Mouse (Mus musculus) heart, adult 11 months (tissue): ENCODE measurements around the gene 4930516K23Rik.

Experiments
- DNase-seq: peaks from one replicate; pipeline ENCODE4 v3.0.0; 2022

4930516K23Rik gene

GRCm38 (mm10) chr7:104061345-104061744 lies at the start of gene 4930516K23Rik:
4930516K23Rik (minus strand) TSS chr7:104061445.
- no peak for DNase-seq

- DNase-seq: no peak
Measured at GRCm38 (mm10) chr7:104104757-104104972, 43.4 kb upstream of the 4930516K23Rik start, which contains the start of gene Olfr646. Olfr646 (plus strand) TSS chr7:104104873.

- no peak for DNase-seq
Measured at GRCm38 (mm10) chr7:104103913-104104756, 42.9 kb upstream of the 4930516K23Rik start.

GRCm38 (mm10) chr7:104085365-104085764 lies 24.1 kb upstream of the 4930516K23Rik start, which contains the start of gene Olfr645:
Olfr645 (minus strand) TSS chr7:104085465.
- no peak for DNase-seq

- DNase-seq: no peak
Measured at GRCm38 (mm10) chr7:104071769-104072168, 10.5 kb upstream of the 4930516K23Rik start, which contains the start of gene Olfr644. Olfr644 (minus strand) TSS chr7:104071869.

- DNase-seq: no peak
Measured at GRCm38 (mm10) chr7:104059215-104059614, 2.0 kb downstream of the 4930516K23Rik start.

- no peak for DNase-seq
Measured at GRCm38 (mm10) chr7:104052566-104052965, 8.7 kb downstream of the 4930516K23Rik start, which contains the start of gene Olfr642. Olfr642 (minus strand) TSS chr7:104052666.

- DNase-seq: no peak
Measured at GRCm38 (mm10) chr7:104050745-104051144, 10.5 kb downstream of the 4930516K23Rik start.

- no peak for DNase-seq
Measured at GRCm38 (mm10) chr7:104035145-104035544, 26.1 kb downstream of the 4930516K23Rik start, which contains the start of gene Olfr641. Olfr641 (plus strand) TSS chr7:104035445.

GRCm38 (mm10) chr7:104026978-104027377 lies 34.3 kb downstream of the 4930516K23Rik start:
- DNase-seq: no peak

- DNase-seq: no peak
Measured at GRCm38 (mm10) chr7:104025473-104025872, 35.8 kb downstream of the 4930516K23Rik start, which contains the start of gene Olfr640. Olfr640 (minus strand) TSS chr7:104025573.

GRCm38 (mm10) chr7:104021651-104022050 lies 39.6 kb downstream of the 4930516K23Rik start:
- DNase-seq: no peak

- no peak for DNase-seq
Measured at GRCm38 (mm10) chr7:104018953-104019352, 42.3 kb downstream of the 4930516K23Rik start.

GRCm38 (mm10) chr7:104017203-104017602 lies 44.0 kb downstream of the 4930516K23Rik start, which contains the start of gene Olfr639:
Olfr639 (minus strand) TSS chr7:104017303.
- no peak for DNase-seq
